ENCODE assay signal across 15 mouse cellular contexts in genomic region chr3:84403389-84403788, GRCm38 (mm10).
DNase-seq lines count a peak whose midpoint lies in the region; ATAC-seq lines count a peak whose summit lies in the region.
"Had no signal": no experiment of that assay in that cellular context is flagged by ENCODE, and none has a peak within 500 bp of the region (broad histone marks: within the 10 kb centered on the region; RNA-seq: fewer than 3 reads in every experiment).

No protein-coding gene starts in this region.

- H3K27me3 ChIP-seq in heart, embryonic 11.5 days (ENCODE audit: control insufficient read depth, insufficient read depth, low read length): peaks cover 4% of the 10 kb centered on the region; the same call in 1 of the 2 replicates
- no peaks in the 10 kb centered on the region for H3K27me3 ChIP-seq in midbrain, embryonic 14.5 days (ENCODE audit: control insufficient read depth, insufficient read depth, low read length)
- H3K27me3 ChIP-seq in midbrain, embryonic 10.5 days (ENCODE audit: low read depth, poor library complexity, severe bottlenecking): peaks cover 12% of the 10 kb centered on the region
- H3K27me3 ChIP-seq in embryonic facial prominence, embryonic 14.5 days (replicated peaks; ENCODE audit: control insufficient read depth, insufficient read depth, low read length): no peaks in the 10 kb centered on the region
- H3K27me3 ChIP-seq: embryonic facial prominence, embryonic 13.5 days; lung, embryonic 15.5 days had no signal

- H3K9ac ChIP-seq in heart, embryonic 11.5 days (ENCODE audit: low read depth, low read length): no peak overlapping the region
- no peak overlapping the region for H3K9ac ChIP-seq in midbrain, embryonic 14.5 days (replicated peaks; ENCODE audit: low read length)
- no peak overlapping the region for H3K9ac ChIP-seq in embryonic facial prominence, embryonic 14.5 days (ENCODE audit: low read depth, low read length)
- H3K9ac ChIP-seq: embryonic facial prominence, embryonic 13.5 days; lung, embryonic 15.5 days had no signal

- ATAC-seq in heart, embryonic 11.5 days (replicated peaks; ENCODE audit: insufficient number of reproducible peaks, low FRiP score, low TSS enrichment): no peak
- ATAC-seq in midbrain, embryonic 14.5 days (ENCODE audit: low FRiP score, low TSS enrichment): no peak
- ATAC-seq in embryonic facial prominence, embryonic 14.5 days (ENCODE audit: low read depth): no peak
- ATAC-seq: forebrain, embryonic 16.5 days; hindbrain, embryonic 16.5 days had no signal

- peak; percentile 31 to 45 for DNase-seq in heart, adult 18-20 months
- peak; percentile 46 for DNase-seq in midbrain, embryonic 14.5 days
- DNase-seq in midbrain, embryonic 10.5 days (ENCODE audit: low spot score): no peak
- DNase-seq in embryonic facial prominence, embryonic 14.5 days (ENCODE audit: low spot score): peak; percentile 60
- DNase-seq in skeletal muscle tissue, adult 2 months (ENCODE audit: low read depth, low spot score): peak; percentile 10
- no peak for DNase-seq in yolk sac, embryonic 10.5 days (ENCODE audit: low spot score)
- no peak for DNase-seq in liver
- DNase-seq: adrenal gland, adult 8-10 months; cerebellum, postnatal 14 days; kidney, adult 8-10 months had no signal

- no peaks in the 10 kb centered on the region for H3K36me3 ChIP-seq in heart, embryonic 11.5 days (ENCODE audit: control insufficient read depth, insufficient read depth, low read length)
- no peaks in the 10 kb centered on the region for H3K36me3 ChIP-seq in midbrain, embryonic 14.5 days (ENCODE audit: control insufficient read depth, insufficient read depth, low read length)
- H3K36me3 ChIP-seq in midbrain, embryonic 10.5 days: no peaks in the 10 kb centered on the region
- H3K36me3 ChIP-seq in embryonic facial prominence, embryonic 14.5 days (ENCODE audit: control insufficient read depth, insufficient read depth, low read length): no peaks in the 10 kb centered on the region
- H3K36me3 ChIP-seq: embryonic facial prominence, embryonic 13.5 days; lung, embryonic 15.5 days had no signal

- H3K4me1 ChIP-seq in heart, embryonic 11.5 days (ENCODE audit: control insufficient read depth, insufficient read depth, low read length): no peaks in the 10 kb centered on the region
- H3K4me1 ChIP-seq in midbrain, embryonic 14.5 days (ENCODE audit: control insufficient read depth, insufficient read depth, low read length): no peaks in the 10 kb centered on the region
- H3K4me1 ChIP-seq in midbrain, embryonic 10.5 days: peaks cover 28% of the 10 kb centered on the region
- H3K4me1 ChIP-seq in embryonic facial prominence, embryonic 14.5 days (ENCODE audit: control insufficient read depth, insufficient read depth, low read length): peaks cover 5% of the 10 kb centered on the region; the same call in 1 of the 2 replicates

- no peak overlapping the region for H3K27ac ChIP-seq in heart, embryonic 11.5 days (ENCODE audit: low read depth, low read length)
- H3K27ac ChIP-seq in midbrain, embryonic 14.5 days (replicated peaks; ENCODE audit: low read depth, low read length): no peak overlapping the region
- H3K27ac ChIP-seq in midbrain, embryonic 10.5 days (replicated peaks): no peak overlapping the region
- no peak overlapping the region for H3K27ac ChIP-seq in embryonic facial prominence, embryonic 14.5 days (replicated peaks; ENCODE audit: low read depth, low read length)
- H3K27ac ChIP-seq: embryonic facial prominence, embryonic 13.5 days; lung, embryonic 15.5 days had no signal

- H3K4me2 ChIP-seq in heart, embryonic 11.5 days: no peak overlapping the region; the same call in 1 of the 2 replicates
- no peak overlapping the region for H3K4me2 ChIP-seq in midbrain, embryonic 14.5 days (ENCODE audit: low read length)
- H3K4me2 ChIP-seq in embryonic facial prominence, embryonic 14.5 days (ENCODE audit: low read depth, low read length): no peak overlapping the region
- H3K4me2 ChIP-seq: embryonic facial prominence, embryonic 13.5 days; lung, embryonic 15.5 days had no signal

- 27% methylated on average over 5 of the region's 5 CpGs for WGBS in heart, embryonic 11.5 days (ENCODE audit: insufficient replicate concordance)
- WGBS in midbrain, embryonic 14.5 days: 16% methylated on average over 5 of the region's 5 CpGs
- whole genome bisulfite sequencing in midbrain, embryonic 10.5 days: 28% methylated on average over 5 of the region's 5 CpGs
- WGBS in embryonic facial prominence, embryonic 14.5 days: 33% methylated on average over 5 of the region's 5 CpGs

- H3K9me3 ChIP-seq in heart, embryonic 11.5 days (replicated peaks; ENCODE audit: control insufficient read depth, low read length): no peaks in the 10 kb centered on the region
- no peaks in the 10 kb centered on the region for H3K9me3 ChIP-seq in midbrain, embryonic 14.5 days (ENCODE audit: control insufficient read depth, low read length)
- H3K9me3 ChIP-seq in midbrain, embryonic 10.5 days (replicated peaks): no peaks in the 10 kb centered on the region
- no peaks in the 10 kb centered on the region for H3K9me3 ChIP-seq in embryonic facial prominence, embryonic 14.5 days (ENCODE audit: control insufficient read depth, low read length)
- H3K9me3 ChIP-seq: embryonic facial prominence, embryonic 13.5 days; lung, embryonic 15.5 days had no signal

- H3K4me3 ChIP-seq in heart, embryonic 11.5 days (ENCODE audit: low read depth, low read length): no peak overlapping the region
- H3K4me3 ChIP-seq in midbrain, embryonic 14.5 days (replicated peaks; ENCODE audit: low read depth, low read length): no peak overlapping the region
- no peak overlapping the region for H3K4me3 ChIP-seq in midbrain, embryonic 10.5 days
- no peak overlapping the region for H3K4me3 ChIP-seq in embryonic facial prominence, embryonic 14.5 days (ENCODE audit: low read depth, low read length)
- H3K4me3 ChIP-seq: embryonic facial prominence, embryonic 13.5 days; lung, embryonic 15.5 days had no signal

Comparison
In these comparisons a context has a peak if more than half of its experiments do, and no peak if none do; other contexts are left out.
1. DNase-seq: peak in heart, adult 18-20 months (2 of 2), midbrain, embryonic 14.5 days (single experiment), embryonic facial prominence, embryonic 14.5 days (single experiment) and skeletal muscle tissue, adult 2 months (single experiment); none in midbrain, embryonic 10.5 days (single experiment), yolk sac, embryonic 10.5 days (single experiment) and liver (single experiment).